Mouse (Mus musculus) A20 (cell line): ENCODE results near the gene Tas1r2.

ENCODE experiments used
- DNase-seq: peaks from one replicate; pipeline ENCODE4 v3.0.0-alpha.2; 2011; ENCODE audit warnings: low read depth, low spot score

The Tas1r2 gene

DNA sequence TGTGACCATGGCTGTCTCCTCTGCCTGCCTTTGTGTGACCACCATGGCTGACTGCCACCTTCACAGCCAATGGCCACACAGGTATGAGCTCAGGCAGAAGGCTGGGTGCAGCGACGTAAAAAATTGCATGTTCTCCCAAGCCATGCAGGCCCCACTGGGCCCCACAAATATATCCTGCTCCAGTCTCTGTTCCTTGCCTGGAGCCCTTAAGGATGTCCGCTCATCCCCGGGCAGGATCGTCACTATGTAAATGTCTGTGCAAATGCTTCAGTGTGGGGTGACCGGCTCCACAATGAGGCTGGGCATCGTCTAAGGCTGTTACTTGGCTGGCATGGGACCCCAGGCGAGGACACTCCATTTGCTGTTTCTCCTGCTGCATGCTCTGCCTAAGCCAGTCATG lies at the start of gene Tas1r2:
Gene Tas1r2, plus strand, starts transcription at position 301 of the 400 bp plus-strand sequence.
- DNase-seq = no peak

DNA sequence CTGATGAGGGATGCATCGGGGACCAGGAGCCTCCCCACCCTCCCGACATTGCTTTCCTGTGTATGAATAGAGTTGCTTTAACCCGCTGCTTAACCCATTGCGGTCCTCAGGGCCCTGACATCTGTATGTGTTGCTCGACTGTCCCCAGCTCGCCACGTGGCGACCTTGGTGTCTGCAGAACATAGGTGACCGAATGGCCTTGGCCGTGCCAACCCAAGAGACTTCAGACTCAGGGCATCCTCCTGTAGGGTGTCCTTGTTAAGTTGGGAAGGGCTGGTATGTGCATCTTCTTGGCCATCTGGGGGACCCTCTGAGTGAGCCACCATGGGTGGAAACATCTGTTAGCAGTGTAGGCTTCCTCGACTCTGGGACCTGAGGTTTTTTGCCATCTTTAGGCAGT lies 48.1 kb upstream of the Tas1r2 start:
- no peak for DNase-seq

DNA sequence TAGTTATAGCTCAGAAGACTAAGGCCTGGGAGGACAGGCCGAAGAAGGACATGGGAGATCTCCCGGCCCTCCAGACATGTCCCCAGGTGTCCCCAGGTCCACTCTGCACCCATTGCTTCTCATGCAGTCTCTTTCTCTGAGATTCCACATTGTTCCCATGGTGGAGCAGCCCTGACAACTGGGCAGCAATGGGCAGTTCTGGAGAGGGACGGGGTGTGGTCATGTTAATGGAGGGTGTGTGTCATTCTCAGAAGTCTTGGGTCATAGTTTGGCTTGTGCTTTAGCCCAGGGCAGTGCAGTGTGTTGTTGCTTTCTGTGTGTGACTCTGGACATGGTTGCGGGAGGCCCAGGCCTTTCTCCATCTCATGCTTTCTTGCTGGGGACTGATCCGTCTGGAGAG lies 46.6 kb upstream of the Tas1r2 start:
- DNase-seq = no peak

GRCm38 (mm10) chr4:139608975-139609374 lies 44.4 kb upstream of the Tas1r2 start:
- no peak for DNase-seq

DNA sequence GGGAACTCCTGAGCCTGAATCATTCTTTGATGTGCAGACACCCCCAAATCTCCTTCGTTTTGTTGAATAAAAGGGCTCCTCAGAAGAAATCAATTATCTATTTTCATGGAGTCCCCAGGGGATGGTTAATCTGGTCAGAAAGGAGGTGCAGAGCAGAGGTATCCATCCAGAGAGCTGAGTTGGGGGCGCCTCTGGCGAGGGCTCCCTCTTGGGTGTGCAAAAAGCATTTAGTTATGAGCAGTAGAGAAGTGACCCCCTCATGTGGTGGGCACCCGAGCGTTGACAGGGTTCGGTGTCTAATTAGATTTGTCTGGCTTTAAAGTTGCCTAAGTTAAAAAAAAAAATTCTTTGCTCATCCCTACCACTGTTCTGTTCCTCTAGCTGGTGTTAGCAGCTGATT lies 42.4 kb upstream of the Tas1r2 start:
- no peak for DNase-seq

GRCm38 (mm10) chr4:139611542-139611953 lies 41.8 kb upstream of the Tas1r2 start:
- peak; percentile 74 for DNase-seq

GRCm38 (mm10) chr4:139614524-139615260 lies 38.6 kb upstream of the Tas1r2 start:
- DNase-seq = peak; percentile 24

DNA sequence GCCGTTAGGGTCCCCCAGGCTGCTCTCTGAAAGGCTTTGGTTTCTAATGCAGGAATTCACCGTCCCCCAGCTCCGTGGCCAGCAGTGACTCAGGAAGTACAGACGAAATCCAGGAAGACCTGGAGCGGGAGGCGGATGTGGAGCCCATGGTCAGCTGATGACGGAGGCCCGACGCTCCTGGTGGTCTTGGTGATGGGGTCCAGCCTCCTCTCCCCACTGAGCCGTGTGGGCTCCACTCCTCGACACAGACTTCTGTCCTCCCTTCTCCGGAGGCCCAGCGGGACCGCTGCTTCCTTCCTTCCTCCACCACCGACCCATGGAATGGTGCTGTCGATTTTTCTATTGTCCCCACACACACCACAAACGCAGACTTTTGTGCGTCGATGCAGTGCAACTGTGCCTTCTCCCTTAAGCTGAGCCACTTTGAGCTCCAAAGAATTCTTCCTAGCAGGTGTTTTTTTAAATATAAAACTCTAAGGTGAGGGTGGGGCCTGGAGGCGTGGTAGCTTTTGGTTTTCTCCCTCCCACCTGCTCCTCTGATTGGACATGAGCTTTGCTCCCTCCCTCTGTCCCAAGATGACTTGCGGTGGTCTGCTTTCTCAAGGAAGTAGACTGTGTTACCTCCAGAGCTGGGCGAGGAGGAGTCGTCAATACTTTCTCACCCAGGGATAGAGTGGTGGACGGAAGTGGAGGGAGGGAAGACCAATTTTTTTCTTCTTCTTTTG lies 36.9 kb upstream of the Tas1r2 start:
- peak; percentile 90 for DNase-seq

GRCm38 (mm10) chr4:139617001-139617364 lies 36.4 kb upstream of the Tas1r2 start:
- DNase-seq = no peak

DNA sequence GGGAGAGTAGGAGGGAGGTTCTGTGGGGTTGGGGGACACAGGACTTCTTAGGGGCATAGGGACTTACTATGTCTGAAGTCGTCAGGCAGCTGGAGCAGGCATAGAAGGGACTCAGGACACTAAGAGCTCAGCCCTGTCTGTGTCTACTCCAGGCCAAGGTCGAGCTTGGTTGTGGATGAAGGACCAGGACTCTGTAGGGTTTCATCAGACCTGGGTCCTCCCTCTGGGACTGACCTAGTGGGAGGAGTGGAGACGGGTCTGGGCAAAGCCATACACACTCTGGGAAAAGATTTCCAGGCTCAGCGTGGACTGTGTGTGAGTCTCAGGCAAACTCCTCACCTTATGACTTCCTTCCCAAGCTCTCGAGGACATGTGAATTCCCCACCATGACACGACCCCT lies 33.6 kb upstream of the Tas1r2 start:
- DNase-seq = no peak

GRCm38 (mm10) chr4:139622373-139623282 lies 30.7 kb upstream of the Tas1r2 start, which contains the start of gene Aldh4a1:
Gene Aldh4a1 (plus strand): TSS chr4:139622866.
- DNase-seq = peak; percentile 97

DNA sequence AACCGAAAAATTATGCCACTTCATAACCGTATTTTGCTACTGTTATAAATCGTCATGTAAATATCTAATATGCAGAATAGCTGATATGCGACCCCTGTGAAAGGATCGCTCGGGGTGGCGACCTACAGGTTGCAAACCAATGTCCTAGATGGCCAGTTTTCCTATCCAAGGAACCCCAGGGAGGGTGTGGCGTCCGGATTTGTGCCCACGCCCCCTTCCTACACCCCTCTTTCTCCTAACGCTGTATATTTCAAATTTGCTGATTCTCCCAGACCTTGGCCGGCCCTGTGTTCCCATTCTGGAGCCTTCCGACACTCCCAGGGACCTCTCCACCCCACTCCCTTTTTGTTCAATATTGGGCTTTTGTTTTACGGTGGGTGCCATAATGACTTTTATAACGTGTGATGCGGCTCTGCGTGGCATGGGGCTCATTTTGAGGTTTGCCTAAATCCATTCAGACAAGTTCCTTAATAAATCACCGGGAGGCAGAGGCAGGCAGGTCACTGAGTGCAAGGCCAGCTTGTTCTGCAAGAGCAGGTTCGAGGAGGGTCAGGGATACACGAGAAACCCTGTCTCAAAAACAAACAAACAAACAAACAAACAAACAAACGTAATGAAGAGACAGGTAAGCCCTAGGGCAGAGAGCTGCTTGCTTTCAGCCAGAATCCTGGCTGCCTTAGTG lies 29.8 kb upstream of the Tas1r2 start:
- DNase-seq = no peak

GRCm38 (mm10) chr4:139624116-139624489 lies 29.2 kb upstream of the Tas1r2 start:
- DNase-seq = no peak

DNA sequence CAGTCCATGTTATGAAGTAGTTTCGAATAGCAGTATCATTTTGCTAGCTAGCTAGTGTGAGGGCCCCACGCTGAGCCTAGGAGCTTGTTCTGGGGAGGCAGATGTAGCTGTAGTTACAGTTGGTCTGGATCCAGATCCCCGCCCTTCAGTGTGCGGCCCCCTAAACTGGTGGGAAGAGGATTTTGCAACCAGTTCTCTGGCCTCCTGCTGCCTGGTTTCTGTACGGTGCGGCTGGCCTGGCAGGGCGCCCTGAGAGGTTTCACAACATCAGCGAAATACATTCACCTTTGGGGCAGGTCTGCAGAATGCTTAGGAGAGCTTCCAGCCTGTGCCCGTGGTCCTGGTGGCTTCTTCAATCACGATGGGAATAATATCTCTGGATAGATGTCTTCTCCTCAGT lies 28.6 kb upstream of the Tas1r2 start:
- DNase-seq = no peak

DNA sequence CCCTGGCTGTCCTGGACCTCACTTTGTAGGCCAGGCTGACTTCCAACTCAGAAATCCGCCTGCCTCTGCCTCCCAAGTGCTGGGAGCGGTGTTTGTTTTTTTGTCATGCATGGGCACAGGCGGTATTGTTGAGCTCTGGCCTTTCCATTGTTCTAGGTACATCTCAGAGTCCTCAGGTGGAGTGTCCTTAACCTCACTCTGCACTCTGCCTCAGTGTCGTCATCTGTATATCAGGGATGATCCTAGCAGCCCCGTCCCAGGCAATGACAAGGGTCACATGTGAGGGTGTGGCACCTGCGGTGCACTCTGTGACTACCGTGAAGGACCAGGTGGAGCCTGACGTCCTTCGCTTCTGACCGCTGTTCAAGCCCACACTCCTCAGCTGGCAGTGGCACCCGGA lies 26.0 kb upstream of the Tas1r2 start:
- DNase-seq = no peak

GRCm38 (mm10) chr4:139630171-139630570 lies 23.2 kb upstream of the Tas1r2 start:
- no peak for DNase-seq

- DNase-seq = no peak
Observed at GRCm38 (mm10) chr4:139631141-139631540, 22.2 kb upstream of the Tas1r2 start.

- no peak for DNase-seq
Observed at GRCm38 (mm10) chr4:139631569-139632253, 21.6 kb upstream of the Tas1r2 start.

- DNase-seq = no peak
Observed at GRCm38 (mm10) chr4:139632254-139632580, 21.1 kb upstream of the Tas1r2 start.

GRCm38 (mm10) chr4:139636373-139636772 lies 17.0 kb upstream of the Tas1r2 start:
- peak; percentile 65 for DNase-seq

- DNase-seq = no peak
Observed at GRCm38 (mm10) chr4:139637847-139638246, 15.5 kb upstream of the Tas1r2 start.
